Mouse (Mus musculus) spleen, postnatal 36 days (tissue): ENCODE results near the gene Smpdl3a.

Source experiments
- DNase-seq, 2 experiments: peaks; one replicate each; pipeline ENCODE4 v3.0.0; 2022; ENCODE audit warnings: low spot score in 2 of 2, mixed read lengths in 1 of 2

Smpdl3a gene

DNA sequence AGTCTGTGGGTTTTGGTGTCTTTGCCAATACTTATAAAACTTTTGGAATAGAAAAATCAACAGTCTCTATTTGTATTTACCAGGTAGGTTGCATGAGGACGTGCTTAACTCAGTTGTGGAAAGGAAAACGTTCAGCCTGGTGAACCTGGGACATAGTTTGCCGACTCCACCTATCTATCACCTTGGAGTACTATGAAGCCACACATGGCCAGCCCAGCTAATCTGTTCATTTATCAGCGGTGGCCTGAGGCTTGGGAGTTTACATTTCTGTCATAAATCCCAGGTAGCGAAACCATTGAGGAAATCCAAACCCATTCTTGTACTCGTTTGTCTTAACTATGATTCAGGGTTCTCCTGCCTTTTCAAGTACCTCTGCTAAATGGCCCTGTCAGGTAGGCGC is at the start of gene Smpdl3a:
Gene Smpdl3a (plus strand): TSS at position 318 of the 400 bp plus-strand sequence.
- DNase-seq = no peak

DNA sequence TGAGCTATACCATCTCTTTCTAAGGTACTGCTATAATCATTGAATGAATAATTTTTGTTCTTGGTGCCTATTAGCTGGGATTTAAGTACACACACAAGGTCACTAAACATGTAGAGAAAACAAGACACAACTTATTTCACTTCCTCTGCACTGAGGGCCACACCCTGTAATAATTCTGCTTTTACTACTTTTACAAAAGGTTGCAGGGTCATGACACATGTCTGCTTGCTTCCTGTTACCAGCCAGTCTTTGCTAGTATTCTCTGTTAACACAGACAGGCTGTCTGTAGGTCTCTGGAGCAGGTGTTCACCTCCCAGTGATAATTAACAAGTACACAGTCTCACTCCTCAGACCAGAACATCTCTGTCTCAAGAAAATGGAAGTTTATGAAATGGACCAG is 48.7 kb upstream of the Smpdl3a start:
- DNase-seq = peak; percentile 41 to 50

DNA sequence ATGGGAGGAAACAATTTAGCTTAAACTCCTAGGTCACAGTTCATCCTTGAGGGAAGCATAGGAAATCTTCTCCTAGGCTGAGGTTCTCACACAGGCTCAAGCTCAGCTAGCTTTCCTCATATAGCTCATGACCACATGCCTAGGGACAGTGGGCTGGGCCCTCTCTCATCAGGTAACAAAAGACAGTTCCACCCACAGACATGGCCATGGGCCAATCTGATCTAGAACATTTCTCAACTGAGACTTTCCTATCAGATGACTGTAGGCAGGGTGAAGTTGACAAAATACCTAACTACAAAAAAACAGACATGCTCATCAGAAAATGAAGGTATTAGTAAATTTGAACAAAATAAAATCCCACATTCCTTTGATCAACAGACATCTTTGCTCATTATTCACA is 47.0 kb upstream of the Smpdl3a start:
- DNase-seq = no peak

DNA sequence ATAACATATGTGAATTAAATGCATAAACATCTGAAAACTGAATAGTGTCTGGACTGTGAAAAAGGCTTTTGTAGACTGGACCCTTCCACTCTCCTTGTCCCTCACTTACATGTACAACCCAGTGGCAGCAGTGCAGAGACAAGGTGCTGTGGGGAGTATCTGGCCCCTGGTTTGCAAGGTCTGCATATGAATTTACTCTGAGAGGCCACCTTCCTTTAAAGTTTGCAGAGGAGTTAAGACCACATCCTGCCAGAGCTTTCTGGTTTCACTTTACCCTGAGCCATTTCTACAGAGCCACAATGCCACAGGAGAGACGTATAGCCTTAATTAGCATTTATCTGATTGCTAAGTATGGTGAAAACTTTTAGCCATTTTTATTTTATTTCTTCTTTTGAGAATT is 40.8 kb upstream of the Smpdl3a start:
- peak; percentile 58 to 63 for DNase-seq

DNA sequence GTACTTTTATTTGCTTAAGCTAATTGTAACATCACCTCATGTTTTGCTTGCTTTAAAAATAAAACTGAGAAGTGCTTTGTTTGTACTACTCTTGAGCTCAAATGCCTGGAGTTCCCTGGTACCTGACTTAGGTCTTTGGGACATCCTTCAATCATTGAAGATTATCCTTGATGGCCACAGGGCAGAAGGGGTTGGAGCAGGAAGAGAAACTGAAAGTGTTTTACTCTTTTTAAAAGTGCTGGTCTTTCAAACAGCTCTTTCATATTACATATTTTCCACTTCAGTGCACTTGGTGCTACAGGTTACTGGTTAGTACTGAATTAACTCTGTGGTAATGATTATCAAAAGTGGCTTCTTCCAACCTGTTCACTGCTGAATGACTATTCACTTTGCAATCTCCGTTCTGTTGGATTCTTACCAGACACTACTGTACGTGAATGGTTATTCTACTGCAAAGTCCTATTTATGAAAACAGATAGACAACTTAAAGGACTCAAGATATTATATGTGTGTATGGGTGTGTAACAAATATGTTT is 38.9 kb upstream of the Smpdl3a start:
- no peak for DNase-seq

DNA sequence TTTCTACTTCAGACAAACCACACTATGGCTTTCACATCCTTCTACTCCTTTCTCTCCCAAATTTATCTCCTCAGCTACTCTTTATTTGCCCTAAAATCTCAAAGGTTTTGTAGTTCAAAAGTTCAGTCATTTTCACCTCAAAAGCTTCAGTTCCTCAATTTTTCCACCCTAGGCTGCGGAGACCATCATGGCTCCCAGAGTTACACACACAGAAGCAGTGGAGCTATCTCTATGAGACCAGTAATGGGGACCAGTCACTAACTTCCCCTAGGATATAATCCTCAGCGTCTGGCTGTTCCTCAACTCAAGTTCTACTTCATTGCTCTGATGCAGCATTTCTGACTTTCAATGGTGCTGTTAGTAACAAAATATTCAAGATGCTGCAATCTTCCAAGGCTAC is 35.1 kb upstream of the Smpdl3a start:
- no peak for DNase-seq

DNA sequence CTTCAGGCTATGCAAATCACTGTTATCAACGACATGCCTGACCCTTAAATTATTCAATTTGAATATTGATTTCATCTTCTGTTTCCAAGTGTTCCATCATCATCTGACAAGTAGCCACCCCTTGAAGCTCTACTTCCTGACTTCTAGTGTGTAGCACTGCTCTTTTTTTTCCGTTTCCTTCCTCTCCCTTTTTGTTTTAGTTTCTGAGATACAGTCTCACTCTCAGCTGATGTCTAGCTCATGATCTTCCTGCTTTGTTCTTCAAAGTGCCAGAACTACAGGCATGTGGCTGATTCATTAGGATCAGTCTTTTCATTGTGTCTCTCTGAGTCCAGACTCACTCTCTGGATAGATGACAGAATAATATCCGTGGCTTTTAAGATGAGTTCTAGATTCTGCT is 33.4 kb upstream of the Smpdl3a start:
- no peak for DNase-seq

DNA sequence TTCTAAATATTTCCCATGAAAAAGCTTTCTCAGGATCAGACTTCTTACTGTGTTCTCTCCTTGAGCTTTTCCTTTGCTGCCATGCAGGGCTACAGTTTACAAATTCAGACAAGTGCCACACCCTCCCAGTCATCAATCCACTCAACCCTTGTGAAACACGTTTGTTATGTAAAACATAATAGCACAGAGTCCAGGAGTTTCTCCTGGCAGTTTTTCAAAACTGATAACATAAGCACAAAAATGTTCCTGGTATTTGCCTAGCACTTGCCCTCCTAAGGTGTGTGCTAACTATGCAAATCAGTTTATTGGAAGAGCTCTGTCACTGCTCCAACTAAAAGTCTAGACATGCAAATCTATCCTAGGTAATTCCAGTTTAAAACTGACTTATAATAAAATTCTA is 31.1 kb upstream of the Smpdl3a start:
- no peak for DNase-seq

DNA sequence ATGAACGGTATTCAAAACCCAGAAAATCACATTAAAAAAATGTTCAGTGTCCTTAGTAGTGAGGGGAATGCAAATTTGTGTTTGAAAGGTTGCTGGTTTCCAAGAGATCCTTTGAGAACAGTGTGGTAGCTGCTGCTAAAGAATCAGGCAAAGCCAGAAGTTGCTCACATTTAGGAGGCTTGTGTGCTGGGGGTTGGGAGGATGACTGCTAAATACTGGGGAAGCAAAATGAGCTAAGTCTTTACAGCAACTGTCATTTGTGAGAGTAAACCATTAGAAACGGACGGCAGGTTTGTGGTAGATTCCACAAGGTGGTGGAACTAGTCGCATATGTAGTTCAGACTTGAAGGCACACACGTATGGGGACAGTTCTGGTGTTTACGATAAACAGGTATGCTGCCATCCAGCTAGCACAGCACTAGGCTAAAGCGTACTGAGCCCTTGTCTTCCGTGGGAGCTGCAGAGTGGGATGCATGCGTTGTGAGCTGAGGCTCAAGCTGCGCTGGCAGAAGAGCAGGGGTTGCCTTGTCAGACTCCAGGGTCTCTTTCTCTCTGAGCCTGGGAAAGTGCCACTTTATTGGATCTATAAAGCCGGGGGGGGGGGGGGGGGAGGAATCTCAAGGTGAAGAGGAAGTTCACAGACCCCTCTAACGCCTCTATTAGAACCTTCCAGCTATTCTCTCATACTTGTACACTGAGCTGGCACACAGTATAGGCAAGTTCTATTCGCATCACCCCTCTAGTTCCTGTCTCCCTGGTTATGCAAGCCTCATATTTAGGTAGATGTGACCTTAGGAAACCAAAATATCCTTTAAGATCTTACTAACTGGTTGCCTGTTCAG is 10.6 kb upstream of the Smpdl3a start:
- DNase-seq = no peak

DNA sequence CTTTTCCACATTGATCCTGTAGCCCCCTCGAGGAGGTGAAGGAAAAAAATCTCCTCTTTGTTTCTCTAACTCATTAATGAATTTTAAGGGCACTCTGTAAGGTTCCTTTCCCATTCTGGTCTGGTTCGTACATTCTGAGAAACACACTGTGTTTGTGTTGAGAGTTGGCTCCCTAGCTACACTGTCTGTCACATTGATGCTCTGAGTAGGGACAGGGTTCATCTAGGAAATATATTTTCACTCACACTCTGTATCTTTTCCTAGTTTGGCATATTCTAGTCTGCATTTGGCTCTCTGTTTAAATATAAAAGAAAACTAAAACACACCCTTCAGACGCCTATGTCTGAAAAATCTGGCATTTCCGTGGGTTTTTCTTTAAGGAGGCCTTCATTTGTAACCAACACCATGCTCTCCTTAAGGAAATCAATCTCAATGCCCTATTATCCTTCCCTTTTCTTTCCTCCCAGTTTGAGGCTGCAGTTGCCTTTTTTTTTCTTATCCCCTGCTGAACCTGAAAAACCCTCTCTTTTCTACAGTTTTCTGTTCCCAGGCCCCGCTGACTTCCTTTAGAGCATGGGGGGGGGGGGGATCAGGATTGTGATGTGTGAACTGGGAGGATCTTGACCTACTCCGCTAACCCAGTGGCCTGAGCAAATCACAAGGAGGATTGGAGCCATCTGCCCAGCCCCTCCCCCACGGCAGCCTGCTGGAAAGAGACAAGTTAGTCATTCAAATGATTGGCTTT is 9.8 kb upstream of the Smpdl3a start:
- DNase-seq = peak in 1 of 2 experiments; percentile 17

DNA sequence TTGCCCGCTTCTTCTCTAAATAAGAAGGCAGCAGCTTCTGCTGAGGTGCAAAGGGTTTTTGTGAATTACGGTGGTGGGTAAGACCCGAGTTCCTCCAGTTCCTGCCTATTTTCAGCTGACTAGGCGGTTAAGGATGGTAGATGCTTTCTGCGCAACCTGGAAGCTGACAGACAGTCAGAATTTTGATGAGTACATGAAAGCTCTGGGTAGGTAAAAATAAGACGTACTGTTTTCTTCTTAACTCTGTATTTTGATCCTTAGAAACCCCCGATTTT is 9.3 kb upstream of the Smpdl3a start, which contains the start of gene Fabp7:
Gene Fabp7 (plus strand): TSS at position 6 of the 275 bp plus-strand sequence.
- DNase-seq = no peak

DNA sequence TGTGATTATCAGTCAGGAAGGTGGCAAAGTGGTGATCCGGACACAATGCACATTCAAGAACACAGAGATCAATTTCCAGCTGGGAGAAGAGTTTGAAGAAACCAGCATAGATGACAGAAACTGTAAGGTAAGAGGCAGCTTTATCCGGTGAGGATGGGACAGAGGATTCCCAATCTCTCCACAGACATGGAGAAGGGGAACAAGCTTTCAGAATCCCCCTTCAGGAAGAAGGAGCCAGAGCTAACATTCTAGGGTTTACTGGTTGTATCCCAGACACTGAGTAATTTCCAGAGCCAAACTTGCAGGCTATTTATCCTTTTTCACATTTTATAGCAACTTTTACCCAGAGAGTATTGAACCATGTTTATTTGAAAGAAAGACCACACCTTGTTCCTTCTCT is 8.6 kb upstream of the Smpdl3a start:
- DNase-seq = no peak

DNA sequence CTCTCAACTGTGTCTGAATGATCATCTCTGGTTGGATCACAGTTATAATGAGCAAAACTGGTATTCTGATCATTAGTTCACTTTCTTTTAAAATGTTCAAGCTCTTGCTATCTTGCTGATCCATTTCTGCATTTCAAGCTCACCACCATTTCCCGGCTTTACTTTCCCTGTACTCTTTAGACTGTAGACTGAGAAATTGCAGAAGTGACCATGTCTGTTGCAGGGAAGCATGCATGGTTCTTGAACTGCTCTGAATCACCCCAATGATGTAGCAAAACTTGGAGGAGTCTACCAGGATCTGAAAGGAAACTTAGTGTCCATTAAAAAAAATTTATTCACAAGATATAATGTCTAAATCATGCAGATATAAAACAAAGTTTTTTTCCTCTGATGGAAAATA is 1.2 kb upstream of the Smpdl3a start:
- DNase-seq = no peak

DNA sequence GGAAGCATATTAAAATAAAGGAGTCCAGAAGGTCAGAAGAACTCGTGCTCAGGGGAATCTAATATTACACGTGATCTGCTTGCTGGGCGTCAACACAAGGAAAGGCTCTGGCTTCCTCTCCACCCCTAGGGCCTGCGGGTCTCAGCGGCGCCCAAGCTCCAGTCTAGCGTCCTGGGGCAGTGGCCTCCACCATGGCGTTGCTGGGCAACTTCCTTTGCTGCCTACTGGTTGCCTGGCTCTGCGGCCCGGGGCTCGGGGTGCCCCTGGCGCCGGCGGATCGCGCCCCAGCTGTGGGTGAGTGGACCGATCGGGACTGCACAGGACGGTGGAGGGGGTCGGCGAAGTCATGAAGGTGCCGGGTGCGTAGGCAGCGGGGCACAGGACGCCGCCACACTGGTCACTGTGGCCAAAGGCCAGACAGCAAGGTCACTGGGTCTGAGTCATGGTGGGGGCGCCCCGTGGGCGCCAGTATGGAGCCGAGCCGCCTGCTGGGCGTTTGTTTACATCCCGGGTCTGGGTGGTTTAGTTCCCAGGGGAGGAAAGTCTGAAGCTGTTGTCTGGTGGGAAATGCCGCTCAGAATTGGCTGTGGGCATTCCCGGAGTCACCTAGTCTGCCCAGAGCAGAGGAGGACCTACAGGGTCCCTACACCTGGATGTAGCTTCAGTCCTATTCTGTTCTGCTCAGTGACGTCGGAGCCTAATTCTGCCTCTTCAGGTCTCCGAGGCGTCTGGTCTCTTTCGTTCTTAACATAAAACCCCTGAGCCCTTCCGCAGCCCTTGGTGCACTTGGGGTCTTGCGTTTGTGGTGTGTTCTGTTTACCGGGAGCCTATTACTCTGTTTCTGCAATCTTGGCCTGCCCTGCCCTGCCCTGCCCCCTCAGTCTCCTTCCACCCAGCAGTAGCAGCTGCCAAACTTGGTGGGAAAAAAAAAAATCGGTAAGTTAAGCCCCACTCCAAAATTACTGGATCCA is 641 bp downstream of the Smpdl3a start:
- DNase-seq = peak; percentile 42 to 46

DNA sequence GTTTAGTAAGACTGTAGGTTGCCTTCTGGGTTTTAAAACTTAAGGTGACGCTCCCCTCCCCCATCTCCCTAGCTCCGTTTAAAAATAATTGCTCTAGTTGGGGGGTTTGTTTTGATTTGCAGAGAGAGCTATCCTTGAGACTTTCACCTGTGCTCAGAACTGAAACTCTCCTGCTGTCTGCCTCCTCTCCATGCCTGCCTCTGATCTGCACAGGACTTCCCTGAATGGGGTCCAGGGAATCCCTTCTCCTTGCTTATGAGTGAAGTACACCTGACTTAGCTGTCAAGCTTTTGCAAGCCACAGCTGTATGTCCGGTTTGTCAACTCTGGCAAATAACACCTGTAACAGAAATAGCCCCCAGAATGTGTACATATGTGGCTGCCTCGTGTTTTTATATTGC is 1.4 kb downstream of the Smpdl3a start:
- no peak for DNase-seq

DNA sequence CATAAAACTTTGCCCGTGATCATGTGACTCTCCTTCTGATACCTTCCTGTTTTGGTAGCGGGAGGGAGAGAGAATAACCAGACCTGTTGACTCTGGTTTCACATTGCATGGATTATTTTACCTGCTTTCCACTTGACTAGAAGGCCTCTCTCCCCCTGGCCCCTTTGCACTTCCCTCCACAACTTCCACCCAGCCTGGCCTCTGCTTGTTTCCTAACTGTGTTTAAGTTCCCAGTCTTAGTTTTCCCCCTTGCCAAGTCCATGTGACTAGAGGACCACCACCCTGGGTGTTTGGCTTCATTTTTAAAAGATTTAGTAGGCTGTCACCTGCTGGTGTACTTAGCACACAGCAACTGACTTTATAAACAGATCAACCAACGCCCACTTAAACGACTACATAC is 1.9 kb downstream of the Smpdl3a start:
- peak; percentile 40 to 53 for DNase-seq

DNA sequence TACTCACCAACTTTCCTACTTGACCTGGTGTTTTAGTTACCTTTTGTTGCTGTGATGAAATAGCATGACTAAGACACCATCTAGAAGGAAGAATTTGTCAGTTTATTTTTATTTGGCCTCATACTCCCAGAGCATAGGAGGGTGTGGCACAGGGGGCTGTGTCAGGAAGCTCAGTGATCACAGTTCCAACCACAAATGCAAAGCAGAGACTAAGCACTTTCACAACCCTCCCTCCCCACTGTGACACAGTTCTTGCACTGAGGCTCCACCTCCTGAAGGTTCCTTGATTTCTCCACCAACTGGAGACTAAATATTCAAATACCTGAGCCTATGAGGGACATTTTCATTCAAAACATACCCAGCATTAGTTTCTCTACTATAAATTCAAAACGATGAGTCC is 5.4 kb downstream of the Smpdl3a start:
- DNase-seq = peak; percentile 59 to 64

DNA sequence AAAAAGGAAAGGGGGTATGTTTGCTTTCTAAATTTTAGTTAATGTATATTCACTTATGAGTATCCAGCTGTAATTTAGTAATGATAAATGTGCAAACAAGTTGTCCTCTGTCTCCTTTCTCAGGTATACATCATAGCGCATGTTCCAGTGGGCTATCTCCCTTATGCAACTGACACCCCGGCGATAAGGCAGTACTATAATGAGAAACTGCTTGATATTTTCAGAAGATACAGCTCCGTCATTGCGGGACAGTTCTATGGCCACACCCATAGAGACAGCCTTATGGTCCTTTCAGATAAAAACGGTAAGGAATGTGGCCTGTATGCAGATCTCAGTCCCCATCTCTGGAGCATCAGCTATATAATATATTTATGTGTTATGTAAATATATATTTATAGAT is 13.6 kb downstream of the Smpdl3a start:
- DNase-seq = peak in 1 of 2 experiments; percentile 20

DNA sequence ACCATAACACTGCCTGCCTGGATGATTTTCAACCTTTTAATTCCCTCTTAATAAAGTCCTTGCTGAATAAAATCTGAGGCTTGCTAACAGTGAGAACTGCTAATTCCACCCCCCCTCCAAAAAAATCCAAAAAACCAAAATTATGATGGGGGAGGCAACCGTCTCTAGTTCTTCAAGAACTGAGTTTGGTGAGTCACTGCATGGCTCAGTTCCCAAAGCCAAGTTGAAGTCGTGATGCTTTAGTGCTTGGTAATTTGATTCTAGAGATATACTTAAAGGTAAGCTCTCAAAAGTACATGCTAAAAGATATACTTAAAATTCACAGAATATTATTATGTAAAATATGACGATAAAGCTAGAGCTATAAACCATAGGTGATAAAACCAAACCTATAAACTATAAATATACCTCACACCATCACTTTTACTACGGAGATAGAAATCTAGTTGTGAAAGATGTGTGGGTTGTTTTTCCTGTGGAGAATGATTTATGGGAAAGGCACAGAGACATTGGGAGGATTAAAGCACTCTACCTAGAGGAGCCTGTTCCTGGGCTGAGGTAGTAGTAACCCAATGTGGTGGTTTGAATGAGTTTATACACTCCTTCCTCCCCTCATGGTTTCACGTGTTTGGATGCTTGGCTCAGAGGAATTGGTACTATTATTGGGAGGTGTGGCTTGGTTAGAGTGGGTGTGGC is 18.2 kb downstream of the Smpdl3a start:
- DNase-seq = no peak

DNA sequence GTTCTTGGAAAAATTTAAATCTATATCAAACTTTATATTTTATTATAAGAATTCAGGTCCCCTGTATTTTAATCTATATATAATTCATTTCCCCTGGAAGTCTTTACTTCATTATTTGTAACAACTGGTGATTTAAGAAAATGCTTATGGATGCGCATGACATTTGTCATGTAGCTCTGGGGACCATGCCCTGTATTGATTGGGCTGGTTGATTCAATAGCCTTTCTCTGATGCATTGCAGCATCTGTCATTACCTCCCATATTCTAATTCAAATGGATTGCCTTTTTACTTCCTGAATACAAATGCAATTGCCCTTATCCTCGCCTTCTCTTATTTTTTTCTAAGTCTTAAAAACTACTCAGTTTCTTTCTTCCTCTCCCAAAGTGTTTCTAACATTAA is 20.2 kb downstream of the Smpdl3a start:
- DNase-seq = no peak

DNA sequence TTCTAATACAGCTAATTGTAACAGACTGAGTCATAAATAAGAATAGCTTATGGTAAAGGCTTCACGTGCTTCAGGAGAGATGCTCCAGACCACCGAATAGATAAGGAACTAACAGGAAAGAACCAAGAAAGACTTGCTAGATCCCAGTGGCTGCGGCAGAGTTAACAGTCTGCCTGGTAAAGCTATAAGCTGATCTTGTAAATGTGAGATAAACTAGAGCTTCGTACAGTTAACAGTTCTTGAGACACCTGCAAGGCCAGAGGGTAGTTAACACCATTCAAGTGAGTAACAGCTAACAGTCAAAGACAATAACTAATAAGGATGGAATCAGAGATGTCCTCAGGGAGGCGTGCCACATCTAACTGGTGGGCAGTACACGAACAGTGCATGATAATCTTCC is 21.7 kb downstream of the Smpdl3a start:
- DNase-seq = no peak
